Mouse (Mus musculus): Measurements from ENCODE around the gene Unc50. TPM values are rescaled to one million over a fixed set of nuclear protein-coding genes. Genes with fewer than 3 reads are reported as not detected.
A peak's percentile ranks its signal among the peaks of the same experiment; 100 is the strongest.

The Unc50 gene
- polyA plus RNA-seq, 1 experiment from 2014 or later, result 36.9 TPM

DNA sequence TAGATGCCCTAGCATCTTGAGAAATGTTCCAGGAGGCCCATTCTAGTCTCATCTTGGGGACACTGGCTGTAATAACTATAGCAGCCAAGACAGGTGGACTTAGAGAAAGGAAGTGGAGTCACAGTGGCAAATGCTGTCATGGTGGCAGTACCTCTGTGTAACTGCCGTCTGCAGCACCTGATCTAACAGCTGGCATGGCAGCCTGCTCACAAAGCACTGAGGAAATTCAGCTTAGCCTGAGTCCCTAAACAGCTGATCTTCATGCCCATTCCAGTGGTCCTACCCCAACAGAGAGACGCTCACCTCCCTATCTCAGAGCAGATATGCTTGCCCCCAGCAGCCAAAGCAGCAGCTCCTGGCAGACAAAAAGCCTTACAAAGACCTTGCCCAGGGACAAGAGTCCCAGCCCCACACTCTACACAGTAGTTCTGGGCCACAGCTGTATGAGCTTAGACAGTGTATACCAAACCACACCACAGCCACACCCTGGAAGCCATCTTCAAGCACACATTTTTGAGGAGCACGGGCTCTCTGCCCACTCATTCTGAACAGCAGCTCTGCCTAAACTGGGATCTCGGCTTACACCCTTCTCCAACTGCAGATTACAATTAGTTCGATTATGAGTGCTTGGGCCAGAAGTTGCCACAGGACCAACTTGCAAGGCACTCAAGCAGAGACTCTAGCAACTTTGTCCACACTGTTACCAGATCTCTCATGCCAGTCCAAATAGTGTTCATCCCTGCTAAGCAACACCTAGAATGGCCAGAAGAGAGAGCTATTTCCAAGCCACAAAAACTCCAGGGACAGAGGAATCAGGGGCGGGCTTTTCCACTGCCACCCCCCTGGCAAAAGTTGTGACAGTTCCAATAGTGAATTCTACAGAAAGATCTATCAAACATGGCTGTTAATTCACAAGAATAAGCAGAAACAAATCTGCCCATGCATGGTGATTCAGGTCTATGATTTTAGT, 41.5 kb downstream of the Unc50 start:
- 92% methylated on average over 6 of the region's 6 CpGs for WGBS (ENCODE audit: missing documents)
- H3K4me3 ChIP-seq (ENCODE audit: inconsistent target), result no peak overlapping the region
- peaks cover 21% of the 10 kb centered on the region; the same call in 1 of the 2 replicates for H3K79me2 ChIP-seq (ENCODE audit: inconsistent target)
- H3K36me3 ChIP-seq (ENCODE audit: inconsistent target), result no peaks in the 10 kb centered on the region
- H3K27ac ChIP-seq, result no peak overlapping the region

DNA sequence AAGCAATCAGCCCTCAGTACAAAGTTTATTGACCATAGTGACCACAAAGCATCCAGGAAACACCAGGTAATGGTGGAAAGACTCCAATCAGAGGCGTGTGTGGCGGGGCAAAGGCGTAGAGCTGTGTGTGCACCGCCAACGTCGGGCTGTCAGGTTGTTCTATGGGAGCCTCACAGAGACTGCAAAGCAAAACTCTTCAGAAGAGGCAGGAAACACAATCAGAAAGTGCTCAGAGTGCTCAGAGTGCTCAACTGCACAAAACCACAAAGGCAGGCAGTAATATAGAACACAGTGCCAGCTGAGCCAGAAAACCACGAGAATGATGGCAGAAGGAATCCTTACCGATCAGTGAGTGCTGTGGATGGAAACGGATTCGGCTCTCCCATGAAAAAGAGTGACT, 43.3 kb downstream of the Unc50 start:
- Histone ChIP-seq H3K27ac (peak overlapping the region; percentile 91), H3K36me3 (ENCODE audit: inconsistent target) (no peaks in the 10 kb centered on the region), H3K79me2 (ENCODE audit: inconsistent target) (peaks cover 31% of the 10 kb centered on the region; the same call in 1 of the 2 replicates), H3K4me3 (ENCODE audit: inconsistent target) (no peak overlapping the region)
- 28% methylated on average over 10 of the region's 10 CpGs for WGBS (ENCODE audit: missing documents)

GRCm38 (mm10) chr1:37474046-37474445, 44.1 kb downstream of the Unc50 start:
- 15% methylated on average over 8 of the region's 8 CpGs for WGBS (ENCODE audit: missing documents)
- Histone ChIP-seq H3K79me2 (ENCODE audit: inconsistent target) (peaks cover 31% of the 10 kb centered on the region; the same call in 1 of the 2 replicates), H3K27ac (peak overlapping the region; percentile 91), H3K36me3 (ENCODE audit: inconsistent target) (no peaks in the 10 kb centered on the region), H3K4me3 (ENCODE audit: inconsistent target) (no peak overlapping the region)

DNA sequence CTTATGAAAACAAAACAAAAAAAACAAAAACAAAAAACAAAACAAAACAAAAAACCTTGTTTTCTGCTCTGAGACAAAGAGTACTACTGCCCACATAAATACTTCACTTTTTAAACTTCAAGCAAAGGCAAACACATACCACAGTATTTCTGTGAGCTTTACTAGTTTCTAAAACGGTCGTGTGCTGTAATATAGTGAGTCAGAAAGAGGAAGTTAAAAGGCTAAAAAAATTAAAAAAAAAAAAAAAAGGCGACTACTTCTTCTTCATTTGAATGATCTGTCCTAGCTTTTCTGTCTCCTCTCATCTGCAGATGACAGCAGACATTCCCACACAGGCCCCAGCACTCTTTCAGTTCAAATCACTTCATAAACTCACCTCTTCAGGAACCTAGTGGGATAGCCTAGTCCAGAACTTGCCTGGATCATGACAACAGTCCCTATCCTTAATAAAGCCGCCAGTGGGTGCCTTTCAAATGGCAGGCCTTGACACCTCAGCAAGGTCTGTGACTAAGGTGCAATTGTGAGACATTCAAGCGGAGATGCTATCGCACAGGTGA, 44.8 kb downstream of the Unc50 start:
- H3K36me3 ChIP-seq (ENCODE audit: inconsistent target), result no peaks in the 10 kb centered on the region
- peak overlapping the region; percentile 91 for H3K27ac ChIP-seq
- WGBS (ENCODE audit: missing documents), result 41% methylated on average over 6 of the region's 6 CpGs
- peaks cover 31% of the 10 kb centered on the region; the same call in 1 of the 2 replicates for H3K79me2 ChIP-seq (ENCODE audit: inconsistent target)
- no peak overlapping the region for H3K4me3 ChIP-seq (ENCODE audit: inconsistent target)

DNA sequence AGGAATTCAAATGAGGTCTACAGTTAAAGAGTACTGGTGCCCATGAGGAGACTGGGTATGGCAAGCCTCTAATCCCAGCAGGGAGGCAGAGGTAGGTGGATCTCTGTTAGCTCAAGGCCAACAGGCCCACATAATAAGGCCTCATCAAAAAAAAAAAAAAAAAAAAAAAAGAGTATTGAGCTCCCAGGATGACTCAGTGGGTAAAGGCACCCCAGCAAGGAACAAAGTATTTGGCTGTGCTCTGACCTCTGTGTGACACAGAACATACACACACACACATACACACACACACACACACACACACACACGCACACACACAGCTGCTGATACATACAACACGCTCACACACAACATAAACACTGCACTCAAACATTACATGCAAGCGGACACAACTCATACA, 45.4 kb downstream of the Unc50 start:
- Histone ChIP-seq H3K4me3 (ENCODE audit: inconsistent target) (no peak overlapping the region), H3K36me3 (ENCODE audit: inconsistent target) (no peaks in the 10 kb centered on the region), H3K79me2 (ENCODE audit: inconsistent target) (peaks cover 31% of the 10 kb centered on the region; the same call in 1 of the 2 replicates), H3K27ac (peak overlapping the region; percentile 91)
- 85% methylated on average over 3 of the region's 3 CpGs for WGBS (ENCODE audit: missing documents)

- 98% methylated on average over 5 of the region's 5 CpGs for WGBS (ENCODE audit: missing documents)
- peaks cover 20% of the 10 kb centered on the region; the same call in 1 of the 2 replicates for H3K79me2 ChIP-seq (ENCODE audit: inconsistent target)
- no peak overlapping the region for H3K27ac ChIP-seq
- H3K4me3 ChIP-seq (ENCODE audit: inconsistent target), result no peak overlapping the region
- H3K36me3 ChIP-seq (ENCODE audit: inconsistent target), result no peaks in the 10 kb centered on the region
These were observed 47.3 kb downstream of the Unc50 start for GRCm38 (mm10) chr1:37477250-37477649.

DNA sequence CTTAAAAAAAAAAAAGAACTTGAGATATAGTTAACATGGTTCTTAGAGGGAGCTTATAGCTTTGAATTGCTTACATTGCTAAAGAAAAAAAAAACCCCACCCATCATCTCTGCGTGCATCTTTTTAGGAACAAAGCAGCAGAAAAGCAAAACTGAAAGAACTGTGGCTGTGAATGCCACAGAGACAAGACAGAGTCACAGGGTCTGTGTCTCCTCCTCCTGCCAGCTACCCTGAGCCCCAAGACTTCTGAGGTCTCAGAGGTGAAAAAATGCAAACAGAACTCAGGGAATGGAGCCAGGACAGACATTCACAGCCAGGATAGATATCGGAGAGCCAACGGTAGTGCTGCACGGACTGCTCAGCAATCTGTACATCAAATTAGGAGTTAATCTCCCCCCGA, 48.0 kb downstream of the Unc50 start:
- Histone ChIP-seq H3K79me2 (ENCODE audit: inconsistent target) (peaks cover 23% of the 10 kb centered on the region; the same call in 1 of the 2 replicates), H3K4me3 (ENCODE audit: inconsistent target) (peak overlapping the region; percentile 23), H3K27ac (peak overlapping the region; percentile 52), H3K36me3 (ENCODE audit: inconsistent target) (no peaks in the 10 kb centered on the region)
- WGBS (ENCODE audit: missing documents), result 21% methylated on average over 5 of the region's 5 CpGs

GRCm38 (mm10) chr1:37478416-37478815, 48.5 kb downstream of the Unc50 start:
- Histone ChIP-seq H3K79me2 (ENCODE audit: inconsistent target) (peaks cover 26% of the 10 kb centered on the region; the same call in 1 of the 2 replicates), H3K27ac (peak overlapping the region; percentile 52), H3K4me3 (ENCODE audit: inconsistent target) (peak overlapping the region; percentile 23), H3K36me3 (ENCODE audit: inconsistent target) (no peaks in the 10 kb centered on the region)
- 9% methylated on average over 7 of the region's 7 CpGs for whole genome bisulfite sequencing (ENCODE audit: missing documents)

DNA sequence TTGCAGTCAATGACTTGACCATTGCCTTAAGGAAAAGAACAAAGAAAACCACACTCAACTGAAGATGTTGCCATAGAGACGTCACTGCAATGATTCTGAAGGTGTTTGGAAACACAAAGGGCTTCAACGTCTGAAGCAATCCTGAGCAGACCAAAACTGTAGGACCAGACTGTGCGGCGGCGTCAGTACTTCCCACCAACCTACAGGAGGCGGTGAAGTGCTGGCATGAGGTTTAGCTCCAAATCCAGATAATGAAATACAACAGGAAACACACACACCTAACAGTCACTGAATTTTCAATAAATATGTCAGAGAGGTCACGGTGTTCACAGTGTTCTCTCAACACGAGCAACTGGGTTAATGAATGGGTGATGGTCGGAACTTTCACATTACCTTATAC, 49.1 kb downstream of the Unc50 start:
- 27% methylated on average over 9 of the region's 9 CpGs for whole genome bisulfite sequencing (ENCODE audit: missing documents)
- no peak overlapping the region for H3K4me3 ChIP-seq (ENCODE audit: inconsistent target)
- H3K27ac ChIP-seq, result no peak overlapping the region

DNA sequence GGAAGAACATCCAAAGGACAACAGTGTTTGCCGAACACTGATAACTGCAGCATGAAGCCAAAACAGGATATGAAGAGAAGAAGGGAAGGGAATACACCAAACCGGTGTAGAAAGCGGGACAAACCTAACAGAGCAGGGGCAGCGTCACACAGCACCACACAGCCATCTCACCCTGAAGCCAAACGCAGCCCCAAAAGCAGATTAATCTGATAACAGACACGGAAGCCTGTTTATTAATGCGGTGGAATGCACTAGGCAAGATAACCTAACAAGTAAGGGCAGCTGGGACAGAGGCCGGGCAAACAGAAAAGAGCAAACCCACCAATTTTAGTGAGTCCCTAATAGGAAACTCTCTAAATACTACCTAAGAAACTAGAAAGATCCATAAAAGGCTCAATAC, 49.8 kb downstream of the Unc50 start:
- H3K4me3 ChIP-seq (ENCODE audit: inconsistent target), result no peak overlapping the region
- 88% methylated on average over 8 of the region's 8 CpGs for WGBS (ENCODE audit: missing documents)
- H3K36me3 ChIP-seq (ENCODE audit: inconsistent target), result no peaks in the 10 kb centered on the region
- peaks cover 26% of the 10 kb centered on the region; the same call in 1 of the 2 replicates for H3K79me2 ChIP-seq (ENCODE audit: inconsistent target)
- no peak overlapping the region for H3K27ac ChIP-seq

More for the DNA sequence above, 49.1 kb downstream of the Unc50 start:
- H3K36me3 ChIP-seq (ENCODE audit: inconsistent target), result no peaks in the 10 kb centered on the region
- peaks cover 26% of the 10 kb centered on the region; the same call in 1 of the 2 replicates for H3K79me2 ChIP-seq (ENCODE audit: inconsistent target)

GRCm38 (mm10) chr1:37480731-37481130, 50.8 kb downstream of the Unc50 start:
- 54% methylated on average over 6 of the region's 6 CpGs for WGBS (ENCODE audit: missing documents)
- no peak overlapping the region for H3K27ac ChIP-seq

DNA sequence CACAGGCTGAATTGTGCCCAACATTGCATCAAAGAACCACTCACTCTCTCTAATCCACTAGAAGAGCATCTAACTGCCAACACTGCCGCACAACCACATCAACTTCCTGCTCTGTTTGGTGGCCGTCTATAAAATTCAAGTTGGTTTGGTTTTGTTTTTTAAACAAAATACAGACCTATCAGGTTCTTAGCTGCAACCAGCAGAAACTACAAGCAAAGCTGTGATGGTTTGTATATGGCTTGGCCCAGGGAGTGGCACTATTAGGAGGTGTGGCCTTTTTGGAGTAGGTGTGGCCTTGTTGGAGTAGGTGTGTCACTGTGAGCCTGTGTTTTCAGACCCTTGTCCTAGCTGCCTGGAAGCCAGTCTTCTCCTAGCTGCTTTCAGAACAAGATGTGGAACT, 51.4 kb downstream of the Unc50 start:
- 56% methylated on average over 2 of the region's 2 CpGs for WGBS (ENCODE audit: missing documents)
- Histone ChIP-seq H3K36me3 (ENCODE audit: inconsistent target) (no peaks in the 10 kb centered on the region), H3K27ac (no peak overlapping the region), H3K4me3 (ENCODE audit: inconsistent target) (no peak overlapping the region), H3K79me2 (ENCODE audit: inconsistent target) (peaks cover 17% of the 10 kb centered on the region; the same call in 1 of the 2 replicates)

More at GRCm38 (mm10) chr1:37480731-37481130, 50.8 kb downstream of the Unc50 start:
- H3K36me3 ChIP-seq (ENCODE audit: inconsistent target), result no peaks in the 10 kb centered on the region
- H3K79me2 ChIP-seq (ENCODE audit: inconsistent target), result peaks cover 23% of the 10 kb centered on the region; the same call in 1 of the 2 replicates
- no peak overlapping the region for H3K4me3 ChIP-seq (ENCODE audit: inconsistent target)

DNA sequence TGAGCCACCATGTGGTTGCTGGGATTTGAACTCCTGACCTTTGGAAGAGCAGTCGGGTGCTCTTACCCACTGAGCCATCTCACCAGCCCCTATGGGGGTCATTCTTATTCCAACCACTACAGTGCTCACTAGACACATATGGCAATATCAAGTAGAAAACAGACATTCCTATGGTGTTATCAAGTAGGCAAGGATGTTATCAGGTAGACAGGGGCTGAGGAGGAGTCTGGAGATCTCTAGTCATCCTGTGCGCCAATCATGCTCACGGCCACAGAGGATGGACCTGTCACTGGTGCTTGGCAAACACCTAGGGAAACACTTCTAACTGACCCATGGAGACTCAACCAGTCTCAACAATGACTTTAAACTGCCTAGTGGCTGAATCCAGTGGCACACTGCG, 54.7 kb downstream of the Unc50 start:
- H3K27ac ChIP-seq, result no peak overlapping the region
- WGBS (ENCODE audit: missing documents), result 98% methylated on average over 4 of the region's 4 CpGs
- H3K4me3 ChIP-seq (ENCODE audit: inconsistent target), result no peak overlapping the region
- H3K79me2 ChIP-seq (ENCODE audit: inconsistent target), result peaks cover 5% of the 10 kb centered on the region; the same call in 1 of the 2 replicates
- H3K36me3 ChIP-seq (ENCODE audit: inconsistent target), result peaks cover 4% of the 10 kb centered on the region; the same call in 1 of the 2 replicates

DNA sequence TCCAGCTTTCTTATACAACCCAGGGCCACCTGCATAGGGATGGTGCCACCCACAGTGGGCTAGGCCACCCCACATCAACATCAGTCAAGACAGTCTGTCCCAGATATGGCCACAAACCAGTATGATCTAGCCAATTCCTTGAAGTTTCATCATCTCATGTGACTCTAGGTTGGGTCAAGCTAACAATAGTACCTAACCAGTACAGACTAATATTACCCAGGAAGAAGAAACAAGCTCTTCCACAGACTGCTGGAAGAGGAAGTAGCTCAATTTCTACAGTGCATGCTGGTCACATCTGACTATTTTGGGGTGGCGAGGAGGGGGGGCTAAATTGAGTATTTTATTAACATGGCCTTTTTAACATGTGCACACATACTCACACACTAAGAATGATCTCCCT, 56.5 kb downstream of the Unc50 start:
- H3K27ac ChIP-seq, result peak overlapping the region; percentile 71
- peaks cover 13% of the 10 kb centered on the region; the same call in 1 of the 2 replicates for H3K79me2 ChIP-seq (ENCODE audit: inconsistent target)
- no peak overlapping the region for H3K4me3 ChIP-seq (ENCODE audit: inconsistent target)
- 40% methylated on average over 1 of the region's 1 CpGs for WGBS (ENCODE audit: missing documents)
- H3K36me3 ChIP-seq (ENCODE audit: inconsistent target), result peaks cover 4% of the 10 kb centered on the region; the same call in 1 of the 2 replicates

All from macrophage (primary cell).